Mouse (Mus musculus): ENCODE measurements around the gene Psma1.

Gene Psma1

DNA sequence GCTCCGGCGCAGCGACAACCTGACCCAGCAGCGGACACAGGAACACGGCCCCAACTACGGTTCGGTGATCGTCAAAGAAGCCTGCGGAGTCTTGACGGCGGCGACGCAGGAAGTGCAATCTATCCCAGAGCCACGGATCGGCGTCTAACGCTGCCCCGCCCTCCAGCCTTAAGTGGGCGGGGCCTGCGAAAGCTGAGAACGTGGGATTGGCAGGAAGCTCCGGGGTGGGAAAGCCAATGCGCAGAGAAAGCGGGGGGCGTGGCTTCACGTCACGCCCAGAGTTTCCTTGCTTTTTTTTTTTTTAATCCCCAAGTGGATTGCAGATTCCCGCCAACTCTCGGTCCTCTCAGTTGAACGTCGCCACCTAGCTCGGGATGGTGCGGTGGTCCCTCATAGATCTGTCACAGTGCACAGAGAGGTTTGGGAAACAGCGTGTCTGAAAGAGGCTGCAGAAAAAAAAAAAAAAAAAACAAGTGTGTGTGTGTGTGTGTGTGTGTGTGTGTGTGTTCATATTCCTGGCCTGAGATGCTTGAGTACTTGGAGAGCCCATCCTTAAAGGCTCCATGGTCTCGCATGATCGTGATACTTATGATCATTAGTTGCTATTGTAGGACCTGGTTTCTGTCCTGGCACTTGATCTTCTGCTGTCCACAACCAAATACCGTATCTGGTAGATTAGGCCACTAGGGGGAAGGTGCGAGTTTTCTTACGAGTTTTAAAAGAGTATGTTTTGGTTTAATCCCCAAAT, at the start of gene Psma1:
Psma1 (minus strand) TSS at position 114 of the 748 bp plus-strand sequence.
- peak; percentile 96 to 97 for DNase-seq

DNA sequence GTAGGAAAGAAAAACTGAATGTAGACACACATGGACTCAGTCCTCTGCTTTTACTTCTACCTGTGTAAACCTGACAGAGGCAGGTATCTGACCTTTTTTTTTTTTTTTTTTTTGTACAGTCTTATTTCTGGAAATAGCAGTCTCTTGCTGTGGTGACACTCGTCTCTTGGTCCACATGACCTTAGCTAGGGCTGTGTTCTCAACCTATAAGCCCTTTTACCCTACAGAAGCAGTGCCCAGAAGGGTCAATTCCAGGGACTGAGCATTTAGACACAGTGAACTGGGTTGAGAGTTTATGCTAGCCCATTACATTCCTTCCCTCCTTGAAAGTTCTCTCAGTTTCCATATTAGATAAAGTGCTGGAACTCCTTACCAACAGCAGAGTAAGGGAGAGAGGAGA, 47.6 kb upstream of the Psma1 start:
- no peak for DNase-seq

DNA sequence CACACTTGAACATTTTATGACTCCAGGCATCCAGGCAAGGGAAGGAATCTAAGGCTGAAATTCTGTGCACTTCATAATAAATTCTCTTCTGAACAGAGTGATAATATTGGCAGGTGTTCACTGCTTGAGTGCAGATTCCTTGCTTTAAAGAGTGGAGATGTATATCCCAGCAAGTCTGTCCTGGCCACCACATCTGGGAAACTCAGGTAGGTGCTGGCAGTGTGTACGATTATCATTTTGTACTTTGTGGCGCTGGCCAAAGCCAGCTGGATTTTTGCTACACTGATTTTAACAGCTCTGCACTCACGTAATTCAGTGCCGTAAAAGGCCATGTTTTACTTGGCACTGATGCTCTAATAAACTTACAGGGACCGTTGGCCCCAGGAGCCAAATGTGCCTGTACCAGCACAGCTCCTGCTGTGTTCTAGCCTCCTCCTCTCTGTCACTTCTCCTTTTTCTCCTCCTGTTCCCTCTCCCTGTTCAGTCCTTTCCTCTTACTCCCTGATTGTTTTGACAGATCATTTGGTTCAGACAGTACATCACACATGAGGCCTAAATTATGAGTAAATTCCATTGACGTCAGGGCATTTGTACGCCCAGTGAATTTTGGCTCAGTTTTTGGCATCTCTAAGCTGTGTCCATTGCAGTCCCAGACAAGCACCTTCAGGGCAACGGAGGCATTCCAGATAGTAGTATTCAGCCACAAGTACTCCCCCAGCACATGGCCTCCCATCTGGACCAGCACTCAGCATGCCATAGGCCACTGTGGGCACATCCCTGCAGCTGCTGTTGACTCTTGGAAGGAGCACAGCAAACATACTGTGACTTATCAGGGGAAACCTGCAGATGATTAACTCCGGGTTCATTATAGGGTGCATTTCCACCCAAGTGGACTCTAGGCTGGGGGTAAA, 46.9 kb upstream of the Psma1 start:
- peak; percentile 57 to 75 for DNase-seq

DNA sequence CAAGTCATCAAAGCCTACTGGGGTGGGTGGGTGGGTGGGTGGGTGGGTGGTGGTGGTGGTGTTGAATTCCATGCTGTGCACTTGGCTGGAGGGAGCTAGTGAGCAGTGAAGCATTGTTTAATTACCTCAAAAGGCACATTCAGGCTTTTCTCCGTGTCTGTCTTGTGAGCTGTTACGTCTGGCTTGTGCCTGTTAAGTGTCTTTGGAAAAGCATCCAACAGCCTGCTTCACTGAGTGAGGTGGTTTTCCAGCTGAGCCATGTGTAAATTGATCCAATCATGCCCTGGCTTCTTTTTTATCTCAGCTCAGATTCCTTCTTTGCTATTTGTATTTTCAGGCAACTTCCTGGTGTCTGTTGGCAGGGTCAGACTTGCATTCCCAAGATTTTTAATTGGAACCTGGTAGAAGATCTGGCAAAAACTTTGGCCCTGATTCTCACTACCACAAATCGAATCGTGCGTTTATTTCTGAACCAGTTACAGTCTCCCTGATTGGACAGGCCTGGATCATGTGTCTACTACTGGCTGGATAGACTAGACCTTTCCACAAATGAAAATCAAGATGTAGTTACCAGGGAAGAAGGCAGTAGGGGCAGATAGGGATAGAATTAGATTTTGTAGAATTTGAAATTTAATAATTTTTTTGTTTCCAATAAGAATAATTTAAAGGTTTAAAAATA, 45.9 kb upstream of the Psma1 start:
- no peak for DNase-seq

DNA sequence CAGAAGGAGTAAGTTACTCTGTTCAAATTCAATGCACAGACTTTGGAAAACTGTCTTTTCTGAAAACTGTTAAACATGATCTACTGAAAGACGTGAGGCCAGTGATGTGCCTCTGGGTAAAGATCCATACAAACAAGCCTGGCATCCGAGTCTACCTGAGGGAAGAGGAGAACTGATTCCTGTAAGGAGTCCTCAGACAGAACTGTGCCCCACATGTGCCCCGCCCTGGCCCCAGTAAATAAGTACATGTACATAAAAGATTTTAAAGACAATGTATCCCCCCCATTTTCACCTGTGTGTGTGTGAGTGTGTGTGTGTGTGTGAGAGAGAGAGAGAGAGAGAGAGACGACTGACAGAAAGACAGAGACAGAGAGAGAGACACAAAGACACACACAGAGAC, 42.0 kb upstream of the Psma1 start:
- DNase-seq, result no peak

DNA sequence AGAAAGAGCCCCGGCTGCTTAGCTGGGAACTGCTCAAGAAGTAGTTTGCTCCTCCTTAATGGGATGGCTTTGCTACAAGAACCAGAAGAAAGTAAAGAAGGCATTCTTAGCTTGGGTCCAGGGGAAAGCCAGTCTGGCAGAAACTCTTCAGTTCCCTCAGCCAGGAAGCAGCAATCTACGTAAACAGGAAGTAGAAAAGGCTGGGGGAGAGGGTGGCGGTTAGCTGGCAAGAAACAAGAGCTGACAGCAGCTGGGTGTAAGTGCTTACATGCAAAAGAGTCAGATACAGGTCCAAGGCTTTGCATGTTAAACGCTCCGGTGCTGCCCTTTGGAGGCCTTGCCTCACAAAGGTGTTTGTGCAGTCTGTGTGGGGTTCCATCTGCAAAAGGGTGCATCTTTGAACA, 41.5 kb upstream of the Psma1 start:
- peak in 1 of 2 experiments; percentile 25 for DNase-seq

DNA sequence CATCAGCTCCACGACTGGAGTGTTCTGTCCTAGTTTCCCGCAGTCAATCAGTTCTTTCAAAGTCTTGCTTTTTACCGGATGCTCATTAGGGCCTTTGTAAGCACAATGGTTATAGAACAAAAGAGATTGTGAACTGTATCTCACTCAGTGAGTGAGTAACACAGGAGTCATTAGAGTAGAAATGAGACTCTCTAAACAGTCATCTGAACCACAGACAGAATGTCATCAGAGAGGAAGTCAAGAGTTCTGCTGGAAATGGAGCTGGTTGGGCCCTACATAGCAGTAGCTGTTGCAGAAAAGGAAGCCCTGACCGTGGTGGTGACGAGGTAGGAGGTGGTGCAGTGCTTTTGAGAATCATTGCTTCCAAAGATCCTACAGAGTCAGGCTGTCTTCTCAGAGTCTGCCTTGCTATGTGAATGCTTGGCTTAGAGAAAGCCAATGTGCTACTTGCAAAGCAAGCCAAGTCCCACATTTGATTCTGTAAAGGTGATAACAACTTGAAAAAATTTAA, 40.5 kb upstream of the Psma1 start:
- DNase-seq, result no peak

DNA sequence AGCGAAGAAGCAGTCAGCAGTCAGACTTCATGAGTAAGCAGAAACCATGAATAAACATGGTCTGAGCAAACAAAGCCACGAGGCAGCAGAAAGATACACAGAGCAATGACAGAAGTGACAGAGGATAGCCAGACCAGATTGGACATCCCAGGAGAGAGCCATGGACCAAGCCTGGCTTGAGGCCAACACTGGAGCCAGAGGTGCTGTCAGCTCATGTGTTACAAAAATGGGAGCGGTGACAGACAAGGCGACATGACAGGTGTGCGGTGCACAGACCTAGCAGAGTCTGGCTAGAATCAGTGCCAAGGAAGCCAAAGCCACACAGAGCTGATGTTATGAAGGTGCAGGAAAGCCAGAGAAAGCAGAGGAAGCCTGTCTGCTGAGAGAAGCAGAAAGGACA, 35.3 kb upstream of the Psma1 start:
- no peak for DNase-seq

DNA sequence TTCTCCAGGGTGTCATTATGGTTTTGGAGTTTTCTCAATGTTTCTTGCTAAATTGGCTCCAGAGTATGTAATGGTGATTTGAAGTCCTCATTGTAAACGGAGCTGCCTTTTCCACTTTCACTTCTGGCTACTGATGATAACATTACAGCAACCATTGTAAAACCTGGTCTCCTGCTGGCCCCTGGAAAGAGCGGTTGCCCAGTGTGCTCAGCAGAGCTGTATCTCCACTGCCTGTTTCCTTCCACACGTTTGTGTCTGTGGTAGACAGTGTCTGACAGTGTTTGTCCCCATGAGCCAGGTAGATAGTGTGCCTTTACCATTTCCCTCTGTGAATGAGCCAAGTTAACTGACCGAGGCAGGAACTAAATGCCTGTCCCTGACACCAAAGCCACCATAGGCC, 33.1 kb upstream of the Psma1 start:
- DNase-seq, result no peak

DNA sequence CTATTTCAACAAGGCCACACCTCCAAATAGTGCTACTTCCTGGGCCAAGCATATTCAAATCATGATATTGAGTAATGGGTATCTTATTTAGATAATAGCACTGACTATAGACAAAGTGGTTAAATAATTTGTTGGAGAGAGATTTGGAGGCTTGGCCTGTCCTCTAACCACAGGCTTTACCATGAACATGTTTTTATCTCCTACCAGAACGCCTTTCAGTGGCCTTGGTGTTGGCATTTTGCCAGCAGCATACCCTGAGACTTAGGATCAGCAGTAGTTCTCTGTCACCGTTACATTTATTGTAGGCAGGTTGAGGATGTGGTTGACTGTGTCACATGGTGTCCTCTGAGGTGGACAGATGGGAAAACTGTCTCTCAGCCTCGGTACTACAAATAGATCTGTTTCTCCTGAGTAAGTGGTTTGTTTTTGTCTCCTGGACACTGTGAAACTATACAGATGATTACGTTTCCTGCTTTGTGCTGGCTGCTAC, 25.4 kb upstream of the Psma1 start:
- no peak for DNase-seq

DNA sequence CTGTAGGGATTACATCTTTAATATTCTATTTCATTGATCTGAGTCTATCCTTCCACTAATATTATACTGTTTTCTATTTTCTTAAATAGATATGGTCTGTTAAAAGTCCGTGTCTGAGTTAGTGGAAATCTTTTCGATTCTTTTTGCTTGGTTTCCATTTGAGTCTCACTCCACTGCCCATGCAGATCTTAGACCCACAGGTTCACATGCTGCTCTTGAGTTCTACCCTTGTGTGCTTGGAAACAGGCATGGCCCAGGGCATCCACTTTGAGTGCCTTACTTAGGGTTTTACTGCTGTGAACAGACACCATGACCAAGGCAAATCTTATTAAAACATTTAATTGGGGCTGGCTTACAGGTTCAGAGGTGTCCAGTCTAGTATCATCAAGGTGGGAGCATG, 24.9 kb upstream of the Psma1 start:
- DNase-seq, result no peak

DNA sequence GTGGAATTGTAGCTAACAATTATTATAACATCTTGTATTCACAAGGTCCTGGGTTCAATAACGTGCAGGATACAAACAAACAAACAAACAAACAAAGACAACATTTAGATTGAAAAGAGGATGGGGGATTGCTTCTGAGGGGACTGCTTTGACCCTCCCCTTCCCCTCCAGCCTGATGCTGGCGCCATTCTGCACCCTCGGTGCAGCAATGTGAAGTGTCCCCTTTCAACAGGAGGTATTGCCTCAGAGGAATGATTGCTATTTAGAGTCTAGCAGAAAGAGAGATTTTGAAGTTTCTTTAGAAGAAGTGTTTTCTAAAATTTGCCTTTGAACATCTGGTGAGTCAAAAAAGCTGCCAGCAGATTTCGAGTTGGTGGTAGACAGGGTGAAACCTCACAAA, 23.3 kb upstream of the Psma1 start:
- DNase-seq, result no peak

DNA sequence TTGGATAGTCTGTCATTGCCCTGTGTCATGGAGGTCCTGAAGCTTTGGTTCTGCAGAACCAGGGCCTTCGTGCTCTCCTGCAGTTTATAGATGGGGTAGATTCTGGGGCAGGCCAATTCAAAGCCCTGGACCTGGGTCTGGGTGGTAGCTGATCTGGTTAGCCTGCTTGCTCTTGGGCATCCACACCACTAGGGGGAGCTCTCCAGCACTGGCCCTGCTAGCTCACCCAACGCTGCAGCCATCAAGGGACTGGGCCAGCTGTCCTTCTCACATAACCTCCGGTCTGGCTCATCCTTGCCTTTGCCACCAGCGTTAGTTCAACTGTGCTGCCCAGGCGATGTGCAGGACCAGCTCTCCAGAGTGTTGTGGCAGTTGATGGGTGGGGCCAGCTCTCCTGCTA, 18.8 kb upstream of the Psma1 start:
- no peak for DNase-seq

DNA sequence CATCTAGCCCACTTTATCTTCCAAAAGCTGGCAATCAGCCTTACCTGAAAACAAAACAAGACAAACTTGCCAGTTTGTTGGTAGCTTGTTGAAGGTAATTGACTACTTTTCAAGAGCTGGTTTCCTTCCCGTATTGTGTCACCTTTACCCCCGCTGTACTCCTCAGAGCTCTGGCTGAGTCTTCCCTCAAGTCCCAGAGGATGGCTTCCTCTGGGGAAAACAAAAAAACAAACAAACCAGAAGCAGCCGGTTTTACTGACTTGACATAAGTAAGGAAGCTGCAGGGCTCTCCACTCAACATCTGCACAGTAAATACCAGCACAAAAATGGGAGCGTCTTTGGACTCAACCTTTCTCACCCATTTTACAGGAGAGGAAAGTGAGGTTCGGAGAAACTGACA, 18.0 kb upstream of the Psma1 start:
- DNase-seq, result no peak

DNA sequence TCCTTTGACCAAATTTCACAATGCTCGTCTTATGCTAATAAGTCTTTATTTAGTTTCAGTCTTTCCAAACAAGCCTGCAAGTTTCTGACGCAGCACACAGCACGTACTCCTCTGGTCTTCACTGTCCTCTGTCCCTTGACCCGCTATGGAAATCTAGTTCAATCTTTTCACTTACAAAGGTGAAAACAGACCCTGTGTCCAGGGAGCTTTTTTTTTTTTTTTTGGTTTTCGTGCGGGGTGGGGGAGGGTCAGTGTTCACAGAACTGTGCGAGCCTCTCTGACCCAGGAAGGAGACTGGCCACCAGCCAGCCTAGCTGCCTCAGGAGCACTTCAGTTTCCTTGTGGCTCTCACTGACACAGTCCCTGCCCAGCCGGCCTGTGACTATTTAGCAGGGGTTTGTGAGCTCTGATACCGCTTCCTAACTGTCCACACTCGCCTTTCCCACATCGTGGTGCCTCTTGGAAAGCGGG, 16.6 kb upstream of the Psma1 start:
- DNase-seq, result peak; percentile 81 to 86

DNA sequence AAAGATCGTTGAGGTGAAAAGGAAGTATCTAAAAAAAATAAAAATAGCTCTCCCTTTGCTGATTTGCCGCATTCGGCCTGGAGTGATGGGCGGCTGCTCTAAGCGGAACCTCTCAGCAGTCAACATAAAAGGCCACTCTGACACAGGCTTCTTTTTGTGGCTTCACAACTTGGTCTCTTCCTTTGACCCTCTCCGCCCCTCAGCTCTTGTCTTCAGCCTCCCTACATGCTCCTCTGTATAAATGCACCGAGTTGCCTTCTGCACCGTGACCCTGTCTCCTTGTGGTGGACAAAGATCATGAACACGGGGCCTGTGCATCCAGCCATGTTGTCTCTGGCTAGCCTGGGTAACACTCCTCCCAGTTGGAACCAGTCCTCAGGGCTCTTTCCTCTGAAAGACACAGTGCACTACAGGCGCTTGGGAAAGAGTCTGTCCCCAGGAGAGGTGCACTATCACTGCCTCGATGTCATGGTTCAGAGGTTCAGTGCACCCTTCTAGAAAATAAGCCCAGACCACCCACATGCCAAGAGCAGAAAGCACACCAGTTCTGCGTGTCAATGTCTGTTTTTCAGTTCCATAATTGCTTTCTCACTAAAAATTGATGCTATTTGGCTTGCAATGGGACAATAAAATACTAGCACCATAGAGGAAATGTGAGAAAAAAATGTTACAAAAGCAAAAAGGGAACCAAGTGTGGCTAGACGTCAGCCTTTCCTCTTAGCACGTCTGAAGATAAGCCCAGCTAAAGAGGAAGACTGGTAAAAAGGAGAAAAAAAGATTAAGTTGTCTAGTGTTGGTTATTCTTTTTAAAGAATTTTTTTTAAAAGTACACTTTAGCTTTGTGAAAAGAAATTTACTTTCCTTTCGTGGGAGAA, 15.8 kb upstream of the Psma1 start:
- DNase-seq, result peak; percentile 16 to 37

DNA sequence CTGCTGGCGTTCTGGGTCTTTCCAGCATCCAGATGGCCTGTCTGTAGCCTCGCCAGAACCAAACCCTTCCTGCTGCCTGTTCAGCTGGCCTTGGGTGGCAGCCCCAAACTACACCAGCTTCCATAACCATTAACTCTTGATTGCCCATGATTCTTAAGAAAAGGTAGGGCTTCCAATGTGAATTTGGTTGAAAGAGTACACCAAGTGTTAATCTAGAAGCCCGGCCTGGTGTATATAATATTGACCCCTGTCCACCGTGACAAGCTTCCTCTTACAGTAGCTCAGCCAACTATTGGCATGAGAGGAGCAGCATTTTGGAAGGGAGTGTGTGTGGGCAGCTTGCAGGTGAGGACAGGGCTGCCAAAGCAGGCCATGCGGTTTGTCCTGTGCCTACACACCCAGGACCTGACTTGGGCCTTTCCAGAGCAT, 14.2 kb upstream of the Psma1 start:
- no peak for DNase-seq

DNA sequence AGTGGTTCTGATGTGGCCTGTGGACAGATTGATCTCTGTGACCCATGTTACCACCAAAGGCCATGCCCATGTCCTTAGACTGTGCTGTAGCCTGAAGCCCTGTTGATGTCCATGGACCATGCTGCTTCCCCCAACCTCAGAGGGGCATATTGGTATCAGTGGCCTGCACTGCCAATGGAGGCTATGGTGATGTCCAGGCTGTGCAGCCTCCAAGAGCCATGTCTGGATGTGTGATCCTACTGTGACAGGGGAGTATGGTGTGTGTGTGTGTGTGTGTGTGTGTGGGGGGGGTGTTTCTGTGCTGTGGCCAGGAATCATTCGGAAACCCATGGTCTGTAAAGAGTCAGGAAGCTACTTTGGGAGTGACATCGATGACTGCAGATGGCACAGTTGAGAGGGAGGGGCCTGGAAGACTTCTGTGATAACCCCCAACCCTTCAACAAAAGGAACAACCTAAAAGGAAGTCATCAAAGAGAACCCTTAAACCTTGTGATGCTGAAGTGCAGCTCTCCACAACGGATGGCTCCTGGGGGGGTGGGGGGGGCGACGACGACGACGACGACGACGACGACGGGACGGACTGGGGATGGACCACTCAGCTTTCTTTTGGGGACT, 8.5 kb upstream of the Psma1 start:
- DNase-seq, result no peak

DNA sequence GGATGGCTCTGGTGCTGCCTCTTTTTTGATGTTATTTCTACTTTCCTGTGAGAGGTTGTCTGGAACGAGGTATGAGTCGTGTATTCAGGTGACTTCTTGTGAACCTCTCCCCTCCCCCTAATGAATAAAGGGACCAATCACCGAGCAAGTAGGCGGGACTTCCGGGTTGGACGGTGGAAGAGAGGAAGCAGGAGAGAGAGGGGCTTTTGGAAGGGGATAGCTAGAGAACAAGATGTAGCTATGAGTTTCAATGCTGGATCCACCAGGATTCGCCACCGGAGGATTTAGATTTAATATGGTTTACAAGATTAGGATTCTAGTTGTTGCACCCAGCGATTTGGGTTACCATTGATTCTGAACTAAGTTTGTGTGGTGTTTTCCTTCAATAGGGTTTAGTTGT, 7.1 kb upstream of the Psma1 start:
- DNase-seq, result no peak

DNA sequence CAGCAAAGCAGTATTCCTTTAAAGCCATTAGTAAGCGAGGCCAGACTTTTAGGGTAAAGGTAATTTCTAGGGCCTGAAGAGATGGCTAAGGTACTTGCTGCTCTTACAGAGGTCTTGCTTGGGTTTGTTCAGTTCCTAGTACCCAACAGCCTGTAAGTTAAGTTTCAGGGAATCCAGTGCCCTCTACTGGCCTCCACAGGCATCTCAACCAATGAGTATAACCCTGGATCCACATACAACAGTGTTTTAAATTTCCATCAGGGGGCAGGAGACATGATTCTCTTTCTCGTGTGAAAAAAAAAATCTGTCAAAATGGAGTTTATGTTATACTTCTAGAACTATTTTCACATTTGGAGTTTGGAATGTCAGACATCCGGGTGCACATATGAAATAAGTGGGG, 5.8 kb upstream of the Psma1 start:
- DNase-seq, result peak in 1 of 2 experiments; percentile 45

DNA sequence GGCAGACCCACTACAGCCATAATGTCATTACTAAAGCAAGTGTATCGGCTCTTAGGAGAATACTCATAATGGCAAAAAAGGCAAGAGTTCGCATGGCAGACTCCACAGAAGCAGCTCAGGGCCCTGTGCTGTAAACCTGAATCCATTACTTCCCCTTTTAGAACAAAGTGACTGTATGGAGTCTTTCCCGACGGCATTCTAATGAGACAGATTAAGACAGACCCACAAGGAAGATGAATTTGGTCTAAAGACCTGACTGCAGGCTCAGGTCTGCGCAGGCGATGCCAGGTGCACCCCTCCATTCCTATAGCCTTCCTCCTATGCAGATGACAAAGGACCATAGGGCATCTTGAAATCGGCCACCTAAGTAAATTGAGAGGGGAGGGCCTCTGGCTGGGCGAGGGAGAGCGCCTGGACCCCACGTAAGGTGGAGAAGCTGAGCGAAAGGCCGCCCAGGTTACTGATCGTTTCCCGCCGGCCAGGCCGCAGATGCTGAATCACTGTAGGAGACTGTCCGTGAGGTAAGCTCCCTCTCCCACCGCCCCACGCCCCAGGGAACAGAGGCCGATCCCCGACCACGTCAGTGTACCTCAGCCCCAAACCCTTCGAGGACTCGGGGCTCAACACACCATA, 430 bp downstream of the Psma1 start:
- no peak for DNase-seq

All from kidney, adult 8-10 months (tissue).